Mouse (Mus musculus): ENCODE measurements around the gene Saa4.
A peak's percentile ranks its signal among the peaks of the same experiment; 100 is the strongest.
"Not testable (repeated sequence)": the region's sequence is repeated elsewhere in the genome, so short reads cannot be mapped to it uniquely, and the experiment has no call there.

Saa4 gene

GRCm38 (mm10) chr7:46718591-46719270, 13.7 kb downstream of the Saa4 start:
- DNase-seq (ENCODE audit: extremely low read depth, insufficient read length, low spot score): no peak

GRCm38 (mm10) chr7:46716897-46717296, 15.5 kb downstream of the Saa4 start:
- no peak for DNase-seq (ENCODE audit: extremely low read depth, insufficient read length, low spot score)

- DNase-seq (ENCODE audit: extremely low read depth, insufficient read length, low spot score): no peak
These were observed 16.8 kb downstream of the Saa4 start, which contains the start of gene Saa3 for GRCm38 (mm10) chr7:46715600-46715999. Saa3 (minus strand) TSS chr7:46715700.

GRCm38 (mm10) chr7:46714518-46714917, 17.9 kb downstream of the Saa4 start:
- DNase-seq (ENCODE audit: extremely low read depth, insufficient read length, low spot score): no peak

- no peak for DNase-seq (ENCODE audit: extremely low read depth, insufficient read length, low spot score)
These were observed 20.2 kb downstream of the Saa4 start for GRCm38 (mm10) chr7:46712250-46712649.

- DNase-seq (ENCODE audit: extremely low read depth, insufficient read length, low spot score): peak; percentile 86
These were observed 22.0 kb downstream of the Saa4 start, which contains the start of gene Saal1 for GRCm38 (mm10) chr7:46710390-46710844. Saal1 (minus strand) TSS chr7:46710680.

GRCm38 (mm10) chr7:46700521-46701025, 31.8 kb downstream of the Saa4 start:
- no peak for DNase-seq (ENCODE audit: extremely low read depth, insufficient read length, low spot score)

- no peak for DNase-seq (ENCODE audit: extremely low read depth, insufficient read length, low spot score)
These were observed 35.6 kb downstream of the Saa4 start for GRCm38 (mm10) chr7:46696754-46697153.

GRCm38 (mm10) chr7:46686827-46687226, 45.6 kb downstream of the Saa4 start:
- no peak for DNase-seq (ENCODE audit: extremely low read depth, insufficient read length, low spot score)

- no peak for DNase-seq (ENCODE audit: extremely low read depth, insufficient read length, low spot score)
These were observed 51.7 kb downstream of the Saa4 start for GRCm38 (mm10) chr7:46680732-46681131.

- DNase-seq (ENCODE audit: extremely low read depth, insufficient read length, low spot score): not testable (repeated sequence)
These were observed 53.4 kb downstream of the Saa4 start for GRCm38 (mm10) chr7:46679044-46679443.

- no peak for DNase-seq (ENCODE audit: extremely low read depth, insufficient read length, low spot score)
These were observed 54.0 kb downstream of the Saa4 start for GRCm38 (mm10) chr7:46678417-46678816.

Data from 3134 (cell line).